Mouse (Mus musculus) heart, embryonic 14.5 days (tissue): Measurements from ENCODE around the gene Hilpda. TPM values are rescaled to one million over a fixed set of nuclear protein-coding genes. Genes with fewer than 3 reads are reported as not detected.

Experiments
- ATAC-seq: fragments of 200-750 bp; cut with Nextera tagmentation; 2 replicates; pipeline ENCODE4 v1.8.0; 2017; ENCODE audit warnings: low read depth, moderate TSS enrichment; ENCODE audit not compliant: insufficient number of reproducible peaks, insufficient read depth, low FRiP score
- H3K27ac ChIP-seq, 2 experiments: fragments of 200-500 bp in 1 of 2; fragments of 300-500 bp in 1 of 2; sonication (generic) in 1 of 2; replicated peaks in 1 of 2; 2 replicates each; pipeline ENCODE4 v1.5.1; 2012 to 2014; ENCODE audit warnings: low read depth in 2 of 2, low read length in 2 of 2, control low read depth in 1 of 2, mild to moderate bottlenecking in 1 of 2, mixed read lengths in 1 of 2; ENCODE audit not compliant: control insufficient read depth in 1 of 2, insufficient read depth in 1 of 2
- H3K27me3 ChIP-seq: fragments of 300-500 bp; sonication (generic); 2 replicates; pipeline ENCODE4 v1.6.1; 2014; ENCODE audit warnings: mild to moderate bottlenecking, low read length, control low read depth; ENCODE audit not compliant: control insufficient read depth, insufficient read depth
- H3K36me3 ChIP-seq: fragments of 300-500 bp; sonication (generic); 2 replicates; pipeline ENCODE4 v1.6.1; 2014; ENCODE audit warnings: mild to moderate bottlenecking, control low read depth, low read length, mixed read lengths; ENCODE audit not compliant: control insufficient read depth, insufficient read depth
- H3K4me1 ChIP-seq, 2 experiments: fragments of 200-500 bp in 1 of 2; fragments of 300-500 bp in 1 of 2; sonication (generic) in 1 of 2; 2 replicates each; pipeline ENCODE4 v1.6.1; 2012 to 2014; ENCODE audit warnings: low read length in 2 of 2, control low read depth in 1 of 2, mixed read lengths in 1 of 2; ENCODE audit not compliant: control insufficient read depth in 2 of 2, insufficient read depth in 2 of 2
- H3K4me2 ChIP-seq: fragments of 300-500 bp; sonication (generic); 2 replicates; pipeline ENCODE4 v1.6.1; 2014; ENCODE audit warnings: mild to moderate bottlenecking, low read length
- H3K4me3 ChIP-seq, 2 experiments: fragments of 200-500 bp in 1 of 2; fragments of 300-500 bp in 1 of 2; sonication (generic) in 1 of 2; 2 replicates each; pipeline ENCODE4 v1.5.1; 2012 to 2014; ENCODE audit warnings: low read length in 2 of 2, mild to moderate bottlenecking in 2 of 2, control low read depth in 1 of 2, low read depth in 1 of 2, moderate library complexity in 1 of 2; ENCODE audit not compliant: control insufficient read depth in 1 of 2, insufficient read depth in 1 of 2
- H3K9ac ChIP-seq: fragments of 300-500 bp; sonication (generic); 2 replicates; pipeline ENCODE4 v1.6.1; 2014; ENCODE audit warnings: mild to moderate bottlenecking, low read length
- H3K9me3 ChIP-seq: fragments of 300-500 bp; sonication (generic); 2 replicates; pipeline ENCODE4 v1.6.1; 2016; ENCODE audit warnings: low read length, control low read depth; ENCODE audit not compliant: control insufficient read depth
- WGBS: fragments of 180-500 bp; shearing (Covaris S2); extraction: QIAGEN DNeasy Blood & Tissue Kit; methylation state at CpG from one replicate; pipeline ENCODE4 v1.1.7; 2014; 5-methylcytosine and 5-hydroxymethylcytosine counted together
- polyA plus RNA-seq: library from polyadenylated mRNA; unstranded; fragments of >200 nt; fragmentation: Nextera tagmentation; extraction: Ambion mirVana; gene quantifications from 2 replicates; pipeline ENCODE4 v1.2.1, GENCODE M21; 2014

Hilpda gene
- polyA plus RNA-seq, 1 experiment from 2014 or later = 28.2 TPM

DNA sequence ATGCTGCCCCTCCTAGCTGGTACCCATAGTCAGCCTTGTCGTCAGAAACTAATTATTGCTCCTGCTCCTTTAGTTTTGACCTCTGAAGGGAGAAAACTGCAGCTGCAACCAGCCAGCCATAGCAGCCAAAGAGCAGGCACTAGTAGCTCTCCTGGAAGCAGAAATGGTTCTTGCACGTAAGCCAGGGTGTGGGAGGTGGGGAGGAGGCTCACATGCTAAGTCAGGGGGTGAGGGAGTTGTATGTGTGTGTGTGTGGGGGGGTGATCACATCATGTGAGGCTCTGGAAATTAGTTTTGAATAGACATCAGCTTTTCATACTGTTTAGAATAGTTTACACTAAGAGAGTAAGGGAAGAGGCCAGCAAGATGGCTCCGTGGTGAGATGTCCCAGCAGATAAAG lies 45.7 kb downstream of the Hilpda start:
- Histone ChIP-seq H3K36me3 (no peaks in the 10 kb centered on the region), H3K4me1 (peaks cover 4 to 7% of the 10 kb centered on the region in 2 experiments; a peak in 2 of 4 replicates), H3K9me3 (no peaks in the 10 kb centered on the region), H3K4me2 (no peak overlapping the region), H3K27ac (no peak overlapping the region), H3K4me3 (no peak overlapping the region), H3K27me3 (no peaks in the 10 kb centered on the region), H3K9ac (no peak overlapping the region)
- WGBS = 73% methylated on average over 3 of the region's 3 CpGs
- ATAC-seq = no peak

DNA sequence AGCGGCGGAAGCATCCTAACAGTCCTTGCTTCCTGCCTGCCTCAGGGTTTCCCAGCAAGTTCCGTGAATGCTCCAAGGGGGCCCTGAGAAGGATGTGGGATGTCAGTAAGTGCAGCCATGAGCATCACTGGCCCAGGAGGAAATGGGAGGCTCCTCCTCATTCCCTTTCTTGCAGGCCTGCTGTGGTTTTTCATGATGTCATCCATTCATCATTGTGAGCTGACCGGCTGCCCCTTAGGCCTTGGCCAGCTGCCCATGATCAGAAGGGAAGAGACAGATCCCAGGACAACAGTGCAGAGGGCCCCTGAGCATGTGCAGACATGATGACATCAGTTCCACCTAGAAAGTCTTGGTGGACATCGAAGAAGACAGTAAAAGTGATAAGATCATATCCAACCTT lies 46.6 kb downstream of the Hilpda start, which contains the start of gene Fam71f1:
Gene Fam71f1 (plus strand): TSS at position 262 of the 400 bp plus-strand sequence.
- peak within 1 kb of the TSS; percentile 37 to 66; a peak in 3 of 4 replicates for H3K27ac ChIP-seq

DNA sequence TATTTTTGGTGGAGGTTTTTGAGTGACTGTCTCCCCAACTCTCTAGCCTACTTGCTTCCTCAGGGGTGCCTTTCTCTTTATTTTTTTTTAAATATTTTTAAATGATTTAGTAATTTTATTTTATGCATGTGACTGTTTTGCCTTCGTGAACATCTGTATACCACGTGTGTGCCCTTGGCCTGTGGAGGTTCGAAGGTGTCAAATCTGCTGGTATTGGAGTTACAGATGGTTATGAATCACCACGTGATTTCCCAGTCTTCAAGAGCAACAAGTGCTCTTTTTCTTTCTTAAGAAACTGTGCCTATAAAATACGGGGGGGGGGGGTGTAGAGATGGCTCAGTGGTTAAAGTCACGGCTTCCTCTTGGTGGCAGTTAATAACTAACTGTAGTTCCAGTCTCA lies 49.3 kb downstream of the Hilpda start:
- Histone ChIP-seq H3K4me2 (no peak overlapping the region), H3K27me3 (no peaks in the 10 kb centered on the region), H3K4me3 (no peak overlapping the region), H3K36me3 (no peaks in the 10 kb centered on the region), H3K27ac (no peak overlapping the region), H3K9me3 (no peaks in the 10 kb centered on the region), H3K9ac (no peak overlapping the region), H3K4me1 (peaks cover 4 to 7% of the 10 kb centered on the region in 2 experiments; a peak in 2 of 4 replicates)
- 77% methylated on average over 6 of the region's 6 CpGs for WGBS
- ATAC-seq = no peak

More for the DNA sequence above, 46.6 kb downstream of the Hilpda start, which contains the start of gene Fam71f1:
- Histone ChIP-seq H3K4me2 (no peak within 1 kb of the TSS), H3K9me3 (no peaks in the 10 kb centered on the region), H3K9ac (no peak within 1 kb of the TSS), H3K27me3 (no peaks in the 10 kb centered on the region), H3K36me3 (no peaks in the 10 kb centered on the region), H3K4me3 (no peak within 1 kb of the TSS), H3K4me1 (peaks cover 4 to 7% of the 10 kb centered on the region in 2 experiments; a peak in 2 of 4 replicates)
- peak; percentile 66 for ATAC-seq
- WGBS = 46% methylated on average over 5 of the region's 5 CpGs

DNA sequence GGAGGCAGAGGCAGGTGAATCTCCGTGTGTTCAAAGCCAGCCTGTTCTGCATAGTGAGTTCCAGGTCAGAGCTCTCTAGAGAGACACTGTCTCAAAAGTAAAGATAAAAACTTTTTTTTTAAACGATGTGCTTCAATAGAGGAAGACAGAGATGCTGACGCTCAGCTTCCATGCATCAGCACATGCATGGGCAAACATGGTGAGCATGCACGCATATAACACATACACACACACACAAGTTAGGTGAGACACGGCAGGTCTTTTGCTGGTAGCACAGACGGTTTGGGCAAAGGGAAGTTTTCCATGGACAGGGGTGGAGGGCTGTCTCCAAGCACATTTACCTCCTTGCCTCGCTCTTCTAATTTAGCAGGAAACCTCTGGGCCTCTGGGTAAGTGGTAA lies 49.9 kb downstream of the Hilpda start:
- H3K4me1 ChIP-seq = peaks cover 4 to 7% of the 10 kb centered on the region in 2 experiments; a peak in 2 of 4 replicates
- no peaks in the 10 kb centered on the region for H3K9me3 ChIP-seq
- no peak overlapping the region for H3K4me3 ChIP-seq
- ATAC-seq = no peak
- 86% methylated on average over 7 of the region's 7 CpGs for WGBS
- H3K9ac ChIP-seq = no peak overlapping the region
- H3K27ac ChIP-seq = no peak overlapping the region
- H3K27me3 ChIP-seq = no peaks in the 10 kb centered on the region
- no peaks in the 10 kb centered on the region for H3K36me3 ChIP-seq
- H3K4me2 ChIP-seq = no peak overlapping the region

DNA sequence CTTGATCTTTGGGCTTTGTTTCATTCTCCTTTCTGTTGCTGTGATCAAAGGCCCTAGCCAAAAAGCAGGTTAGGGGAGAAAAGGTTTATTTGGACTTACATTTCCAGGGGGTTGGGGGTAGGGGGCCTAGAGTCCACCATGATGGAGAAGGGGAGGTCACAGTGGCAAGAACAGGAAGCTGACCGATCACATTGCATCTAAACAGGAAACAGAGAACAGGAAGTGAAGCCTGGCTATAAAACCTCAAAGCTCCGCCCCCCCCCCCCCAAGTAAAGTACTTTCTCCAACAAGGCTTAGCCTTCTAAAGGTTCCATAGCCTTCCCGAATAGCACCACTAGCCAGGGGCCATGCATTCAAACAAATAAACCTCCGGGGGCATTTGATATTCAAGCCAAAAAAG lies 50.4 kb downstream of the Hilpda start:
- Histone ChIP-seq H3K27ac (no peak overlapping the region), H3K9me3 (no peaks in the 10 kb centered on the region), H3K9ac (no peak overlapping the region), H3K4me1 (peaks cover 4 to 7% of the 10 kb centered on the region in 2 experiments; a peak in 2 of 4 replicates), H3K4me2 (no peak overlapping the region), H3K4me3 (no peak overlapping the region), H3K36me3 (no peaks in the 10 kb centered on the region), H3K27me3 (no peaks in the 10 kb centered on the region)
- no peak for ATAC-seq
- WGBS = 78% methylated on average over 4 of the region's 4 CpGs

Other genes with a start within 250 kb of the Hilpda start
- not detected in 2 replicates for gene Lep, start 212.3 kb upstream of the Hilpda start, polyA plus RNA-seq
- 30.2 and 35.8 TPM in 2 replicates for gene Rbm28, start 107.5 kb upstream of the Hilpda start, polyA plus RNA-seq
- 1.7 TPM in 2 replicates for gene Prrt4, start 92.9 kb upstream of the Hilpda start, polyA plus RNA-seq
- 32.2 and 32.5 TPM in 2 replicates for gene Impdh1, start 56.1 kb upstream of the Hilpda start, polyA plus RNA-seq
- gene Fam71f2, start 7.1 kb downstream of the Hilpda start, polyA plus RNA-seq = 0.20 and 0.35 TPM in 2 replicates
- 0.15 TPM in 1 of 2 replicates, not detected in the other for gene Fam71f1, start 46.7 kb downstream of the Hilpda start, polyA plus RNA-seq
- 452 and 458 TPM in 2 replicates for gene Calu, start 75.6 kb downstream of the Hilpda start, polyA plus RNA-seq
- gene Opn1sw, start 116.0 kb downstream of the Hilpda start, polyA plus RNA-seq = 0.46 and 1.1 TPM in 2 replicates
- 28.3 and 30.8 TPM in 2 replicates for gene Ccdc136, start 123.8 kb downstream of the Hilpda start, polyA plus RNA-seq
- gene Flnc, start 160.8 kb downstream of the Hilpda start, polyA plus RNA-seq = 36.8 and 47.7 TPM in 2 replicates
- 208 and 250 TPM in 2 replicates for gene Atp6v1f, start 195.2 kb downstream of the Hilpda start, polyA plus RNA-seq
- not detected in 2 replicates for gene Atp6v1fnb, start 198.9 kb downstream of the Hilpda start, polyA plus RNA-seq
- gene Kcp, start 235.5 kb downstream of the Hilpda start, polyA plus RNA-seq = 10.0 and 10.2 TPM in 2 replicates